Mouse (Mus musculus) G1E (cell line): ENCODE data around the gene Zfp292.

Experiments used
- CTCF ChIP-seq: IDR thresholded peaks from 2 replicates; pipeline ENCODE4 v1.5.1; 2012; ENCODE audit warnings: low read depth, low read length, inconsistent platforms, mixed read lengths
- GATA1 ChIP-seq: IDR thresholded peaks from 2 replicates; pipeline ENCODE4 v1.6.1; 2012; ENCODE audit warnings: borderline replicate concordance, low read length, inconsistent platforms, mixed read lengths

DNA sequence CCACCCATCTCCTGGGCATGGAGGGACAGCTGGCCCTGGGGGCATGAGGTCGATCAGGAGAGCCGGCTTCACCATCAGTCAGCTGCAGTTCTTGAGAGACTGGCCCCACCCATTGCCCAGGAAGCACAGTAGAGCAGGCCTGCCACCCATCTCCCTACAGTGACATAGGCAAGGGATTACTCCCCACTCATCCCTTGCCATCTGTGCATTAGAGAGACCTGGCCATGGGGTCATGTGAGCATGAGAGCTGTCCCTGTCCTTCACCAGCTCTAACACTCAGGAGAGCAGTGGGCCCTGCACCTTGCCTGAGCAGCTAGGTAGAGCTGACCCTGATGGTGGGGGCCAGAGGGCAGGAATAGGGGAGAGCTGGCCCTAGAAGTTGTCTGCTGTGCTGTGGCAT lies 97.1 kb downstream of the Zfp292 start:
- no peak for TF ChIP-seq CTCF
- TF ChIP-seq GATA1 = no peak
